Mouse (Mus musculus) ovary, postnatal 36 days (tissue): Measurements from ENCODE around the gene Hibadh.

ENCODE experiments used
- DNase-seq: peaks from one replicate; pipeline ENCODE4 v3.0.0; 2022; ENCODE audit warnings: low spot score, mixed read lengths

The Hibadh gene

DNA sequence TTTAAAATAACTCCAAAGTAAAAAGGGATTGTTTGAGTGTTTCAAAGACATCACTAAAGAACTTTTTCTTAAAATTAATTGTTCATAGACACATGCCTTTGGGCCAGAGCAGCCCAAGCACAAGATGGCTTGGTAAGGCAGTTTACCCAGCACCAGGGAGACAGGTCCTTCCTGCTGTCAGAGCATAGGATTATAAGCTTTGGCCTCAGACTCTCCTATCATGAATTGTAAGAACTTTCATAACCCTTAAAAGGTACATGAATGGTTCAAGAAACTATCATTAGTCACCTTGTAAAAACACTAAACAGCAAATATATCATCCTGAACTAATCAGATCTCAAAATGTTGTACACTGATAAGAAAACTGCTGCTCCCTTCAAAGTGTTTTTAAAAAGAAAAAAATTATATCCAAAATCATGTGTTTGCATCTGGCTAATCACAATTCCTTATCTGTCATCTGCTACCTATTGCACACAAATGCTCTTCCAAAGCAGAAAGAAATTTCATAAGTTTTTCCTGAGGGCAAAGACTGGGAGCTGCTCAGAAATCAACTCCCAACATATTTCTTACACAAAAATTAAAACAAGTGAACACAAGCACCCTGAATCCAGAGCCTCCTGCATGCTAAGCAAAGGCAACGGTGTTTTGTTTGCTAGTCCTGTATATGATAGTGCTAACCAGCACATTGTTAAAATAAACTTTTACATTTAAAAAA is 1.6 kb downstream of the Hibadh start:
- no peak for DNase-seq

DNA sequence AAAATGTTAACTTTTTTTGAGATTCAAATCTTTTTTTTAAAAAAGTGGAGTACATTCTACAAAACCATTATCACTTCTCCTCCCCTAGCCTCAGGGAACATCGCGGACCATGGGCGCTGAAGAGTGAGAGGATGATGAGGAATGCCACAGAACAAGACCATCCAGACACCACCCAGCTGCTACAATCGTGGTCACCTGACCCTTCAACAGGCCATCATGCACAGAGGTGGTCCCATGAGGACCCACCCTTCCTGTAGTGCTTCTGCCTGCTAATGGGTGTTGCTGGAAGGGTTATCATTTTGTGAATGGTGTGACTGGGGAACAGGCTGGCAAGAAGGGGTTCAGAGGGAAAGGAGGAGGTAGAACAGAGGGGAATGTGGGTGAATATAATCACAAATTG is 2.9 kb downstream of the Hibadh start:
- no peak for DNase-seq

DNA sequence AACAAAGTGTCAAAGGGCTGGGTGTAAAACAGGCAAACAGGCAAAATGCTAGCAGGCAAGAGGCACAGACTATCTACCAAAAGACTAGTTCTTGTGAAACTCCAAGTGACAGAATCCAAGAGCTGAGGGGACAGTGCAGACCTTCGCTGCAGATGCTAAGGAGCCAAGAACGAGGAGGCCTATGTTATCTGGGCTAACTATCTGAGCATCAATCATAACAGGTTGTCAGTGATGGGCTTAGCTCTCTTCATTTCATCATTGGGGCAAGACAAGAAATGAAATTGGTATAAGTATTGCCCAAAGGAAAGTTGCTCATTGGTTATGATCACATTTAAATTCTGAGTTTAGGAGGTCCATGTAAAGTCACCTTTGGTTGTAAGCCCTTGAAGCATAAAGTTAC is 4.8 kb downstream of the Hibadh start:
- no peak for DNase-seq

DNA sequence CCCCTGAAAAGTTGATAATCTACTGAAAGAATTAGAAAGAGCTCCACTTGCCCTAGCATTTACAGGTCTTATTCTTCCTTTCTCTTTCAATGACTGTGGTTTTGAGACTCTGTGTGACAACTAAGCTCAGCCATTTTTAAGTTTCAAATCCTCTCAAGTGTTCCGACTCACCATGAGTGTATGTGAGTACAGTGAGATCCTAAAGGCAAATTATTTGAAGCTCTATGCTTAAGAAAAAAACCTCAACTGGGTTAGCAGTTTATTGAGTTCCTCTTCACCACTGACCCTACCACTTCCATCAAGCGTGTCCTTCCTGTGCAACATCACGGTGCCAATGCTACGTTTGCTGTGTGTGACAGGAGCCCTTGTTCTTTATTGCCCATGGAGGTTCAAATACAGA is 9.6 kb downstream of the Hibadh start:
- DNase-seq = no peak

DNA sequence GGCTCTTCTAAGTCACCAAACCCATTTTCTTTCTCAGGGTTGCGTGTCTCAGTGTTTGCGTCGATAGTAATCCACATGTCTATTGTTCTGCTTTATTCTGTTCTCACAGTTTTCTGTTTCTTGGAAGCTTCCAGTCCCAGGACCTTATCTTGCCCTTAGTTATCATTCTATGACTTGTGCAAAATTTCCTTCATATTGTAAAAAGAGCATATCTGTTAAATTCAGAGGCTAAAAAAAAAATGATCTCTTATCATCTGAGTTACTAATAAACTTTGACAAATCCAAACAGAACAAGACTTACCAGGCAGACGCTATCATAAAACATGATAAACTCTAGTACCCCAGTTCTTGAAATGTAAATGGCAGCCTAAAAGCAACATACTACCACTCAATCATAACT is 11.0 kb downstream of the Hibadh start:
- no peak for DNase-seq

DNA sequence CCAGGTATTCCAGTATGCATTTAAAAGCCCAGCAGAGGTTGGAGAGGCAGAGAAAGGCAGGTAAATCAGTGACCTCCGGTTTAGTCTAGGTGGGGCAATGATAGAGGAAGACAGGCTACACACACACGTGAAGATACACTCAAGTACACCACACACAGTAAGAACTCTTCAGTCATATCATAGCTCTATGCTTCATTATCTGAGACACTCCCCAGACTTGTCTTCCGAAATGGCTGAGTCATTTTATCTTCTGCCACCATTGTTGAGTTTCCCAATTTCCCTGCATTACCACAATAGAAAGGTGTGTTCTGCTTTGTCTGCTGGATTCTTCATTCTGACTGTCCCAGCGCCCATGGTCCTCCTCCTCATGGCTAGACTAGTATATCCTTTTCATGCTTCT is 13.5 kb downstream of the Hibadh start:
- no peak for DNase-seq

DNA sequence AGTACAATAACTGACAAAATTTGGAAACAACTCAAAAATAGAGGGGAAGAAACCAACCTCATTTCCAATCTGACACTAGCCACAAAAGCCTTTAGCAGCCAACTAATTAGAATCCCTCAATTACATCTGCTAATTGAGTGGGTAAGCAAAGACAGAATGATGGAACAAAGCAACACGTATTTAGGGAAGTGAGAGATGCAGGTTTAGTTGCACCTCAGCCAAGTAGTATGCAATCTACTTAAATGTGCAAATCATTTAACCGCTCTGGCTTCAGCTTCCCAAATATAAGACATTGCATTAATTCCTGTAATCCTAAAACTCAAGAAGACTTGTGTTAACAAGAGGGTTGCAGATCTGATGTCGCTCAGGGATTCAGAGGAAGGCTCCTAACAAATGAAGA is 16.4 kb downstream of the Hibadh start:
- no peak for DNase-seq

DNA sequence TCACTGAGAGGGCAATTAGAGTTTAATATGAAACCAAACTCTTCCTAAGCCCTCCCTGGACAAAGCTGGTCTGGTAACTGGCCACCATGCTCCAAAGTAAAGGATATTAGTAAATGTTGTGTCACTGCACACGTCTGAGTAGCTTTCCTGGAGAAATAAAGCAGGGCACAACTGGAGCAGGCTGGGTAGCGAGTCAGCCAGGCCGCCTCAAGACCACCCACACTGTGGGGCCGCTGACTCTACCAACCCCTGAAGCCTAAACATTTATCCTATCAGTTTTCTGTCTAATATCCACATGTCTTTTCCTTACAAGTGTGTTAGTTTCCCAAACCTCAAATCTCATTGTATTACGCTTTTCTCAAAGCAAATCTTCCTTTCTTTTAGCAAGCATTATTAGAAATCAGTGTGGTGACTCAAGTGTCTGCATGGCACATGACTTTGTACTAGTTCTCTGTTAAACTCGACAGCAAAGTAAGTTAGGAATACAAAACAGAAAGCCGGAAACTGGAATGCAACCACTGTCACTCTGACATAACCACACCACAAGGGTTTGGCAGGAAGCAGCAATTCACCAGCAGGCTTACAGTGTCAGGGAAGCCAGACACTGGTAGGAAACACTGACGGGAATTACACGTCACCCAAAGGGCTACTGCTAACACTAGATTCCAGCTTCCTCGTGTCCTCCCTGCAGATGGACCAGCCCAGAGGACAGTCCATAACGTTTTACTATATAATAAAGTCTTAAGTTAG is 18.3 kb downstream of the Hibadh start:
- DNase-seq = no peak

DNA sequence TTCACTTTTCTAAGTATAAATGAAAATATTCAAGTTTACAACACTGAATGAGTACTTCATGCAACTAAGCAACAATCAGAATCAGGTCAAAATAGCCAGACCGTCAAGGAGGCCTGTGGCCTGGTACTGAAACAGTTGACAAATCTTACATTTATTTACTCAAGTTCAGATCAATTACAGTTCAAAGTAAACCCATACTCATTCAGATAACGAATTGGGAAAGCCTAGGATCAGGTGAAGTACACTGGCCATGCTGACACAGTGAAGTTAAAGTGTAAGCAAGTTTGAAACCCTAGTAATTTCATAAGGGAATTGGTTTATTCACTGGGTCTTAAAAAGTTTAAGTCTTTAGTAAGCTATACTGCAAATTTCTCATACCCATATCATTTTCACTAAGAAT is 20.1 kb downstream of the Hibadh start:
- no peak for DNase-seq

DNA sequence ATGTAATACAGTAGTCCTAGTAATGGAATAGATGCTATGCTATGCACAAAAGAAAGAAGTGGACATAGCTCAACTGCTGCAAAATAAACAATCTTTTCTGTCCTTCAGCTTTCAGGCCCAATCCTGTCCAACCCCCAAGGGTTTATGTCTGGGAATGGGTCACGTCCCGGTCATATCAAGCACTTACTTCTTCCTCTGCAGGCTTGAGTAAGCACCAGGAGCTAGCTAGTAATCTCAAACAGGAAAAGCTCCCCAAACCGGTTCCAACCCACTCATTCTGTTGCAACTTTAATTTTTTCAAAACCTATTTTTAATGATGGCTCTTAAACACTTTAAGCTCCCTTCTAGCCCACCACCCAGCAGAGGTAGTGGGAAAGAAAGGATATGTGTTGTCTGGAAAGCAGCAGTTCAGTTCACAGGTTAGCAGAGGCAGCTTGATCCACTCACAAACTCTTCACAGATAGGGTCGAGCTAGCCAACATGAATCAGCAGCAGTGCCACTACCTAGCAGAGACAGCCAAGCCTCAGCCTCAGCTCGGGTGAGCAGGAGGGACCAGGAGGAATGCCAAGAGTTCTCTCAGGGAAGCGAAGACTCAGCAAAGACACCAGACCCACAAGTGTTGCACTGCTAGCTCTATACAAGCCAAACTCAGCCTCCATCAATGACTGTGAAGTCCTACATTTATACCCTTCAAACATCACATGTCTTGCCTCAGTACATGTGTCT is 30.4 kb downstream of the Hibadh start:
- no peak for DNase-seq

DNA sequence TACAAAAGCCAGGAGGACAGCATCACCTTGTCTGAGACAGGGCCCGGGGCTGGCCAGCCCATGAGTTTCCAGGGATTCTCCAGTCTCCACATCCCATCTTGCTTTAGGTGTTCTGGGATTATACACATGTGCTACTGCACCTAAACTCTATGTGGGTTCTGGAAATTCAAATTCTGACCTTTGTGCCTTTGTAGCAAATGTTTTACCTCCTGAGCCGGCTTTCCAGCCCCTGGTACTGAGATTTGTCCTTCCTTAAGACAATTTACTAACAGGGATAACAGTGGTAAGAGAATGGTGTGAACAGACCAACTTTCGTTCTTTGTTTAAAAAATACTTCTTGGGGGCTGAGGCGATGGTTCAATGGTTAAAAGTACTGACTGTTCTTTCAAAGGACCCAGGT is 32.1 kb downstream of the Hibadh start:
- DNase-seq = no peak

DNA sequence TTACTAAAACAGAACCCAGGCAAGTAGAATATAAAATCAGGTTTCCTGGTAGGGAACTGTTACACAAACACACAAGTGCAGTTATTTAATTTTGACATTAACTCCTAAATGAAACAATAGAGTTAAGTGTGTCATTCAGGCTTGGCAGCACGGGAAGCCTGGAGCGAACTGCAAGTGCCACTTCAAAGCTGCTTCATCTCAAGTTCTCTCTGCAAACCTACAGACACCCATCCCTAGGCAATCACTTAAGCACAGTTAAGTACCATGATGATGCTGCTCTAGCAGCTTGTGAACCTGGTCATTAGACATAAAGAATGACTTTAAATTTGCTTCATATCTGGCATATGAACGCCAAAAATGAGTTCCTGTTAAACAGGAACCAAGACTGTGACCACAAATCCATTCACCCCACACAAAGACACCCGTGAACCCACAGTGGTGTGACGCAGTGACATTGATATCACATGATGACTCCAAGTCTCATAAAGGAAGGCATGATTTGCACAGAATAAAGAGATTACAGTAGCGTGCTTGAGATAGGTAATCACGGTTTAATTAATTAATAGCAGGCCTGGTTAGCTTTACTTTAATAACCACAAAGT is 33.3 kb downstream of the Hibadh start:
- no peak for DNase-seq

DNA sequence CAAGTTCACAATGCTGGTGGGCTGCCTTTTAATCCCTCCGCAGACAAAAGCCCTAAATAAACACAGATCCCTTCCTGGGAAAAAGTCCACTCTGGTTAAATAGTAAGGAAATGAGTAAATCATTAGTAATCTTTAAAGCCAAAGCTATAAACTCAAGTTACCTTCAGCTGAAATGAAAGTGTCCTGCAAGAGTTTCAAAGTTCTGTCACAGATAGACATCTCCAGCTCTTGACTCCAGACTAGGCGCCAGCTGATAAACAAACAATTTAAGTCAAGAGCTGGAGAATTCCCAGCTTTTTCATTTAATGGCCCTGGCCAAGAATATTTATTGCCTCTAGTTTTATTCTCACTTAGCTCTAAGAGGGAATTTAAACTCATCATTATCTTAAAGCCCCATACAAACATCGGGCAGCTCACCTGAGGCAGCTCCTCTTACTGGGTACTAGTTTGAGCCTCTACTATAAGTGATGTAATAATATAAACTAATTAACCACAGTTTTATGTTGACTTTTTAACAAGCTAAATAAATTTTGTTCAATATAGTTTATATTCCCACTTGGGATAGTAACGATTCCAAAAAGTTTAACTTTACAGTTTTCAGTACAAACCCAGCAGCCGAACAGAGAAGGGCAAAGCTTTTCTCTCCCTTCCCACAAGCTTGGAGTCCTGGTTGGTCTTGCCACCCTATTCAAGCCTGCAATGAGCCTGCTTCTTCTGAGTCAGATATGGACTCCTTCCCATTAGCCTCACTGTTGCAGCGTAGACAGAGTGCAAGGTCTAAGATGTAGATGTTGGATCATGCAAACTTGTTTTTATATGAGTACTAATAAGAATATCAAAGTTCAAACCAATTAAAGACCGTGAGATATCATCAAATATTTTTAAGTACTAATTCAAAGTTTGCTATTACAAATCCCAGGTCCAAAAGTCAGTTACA is 38.2 kb downstream of the Hibadh start:
- DNase-seq = no peak

DNA sequence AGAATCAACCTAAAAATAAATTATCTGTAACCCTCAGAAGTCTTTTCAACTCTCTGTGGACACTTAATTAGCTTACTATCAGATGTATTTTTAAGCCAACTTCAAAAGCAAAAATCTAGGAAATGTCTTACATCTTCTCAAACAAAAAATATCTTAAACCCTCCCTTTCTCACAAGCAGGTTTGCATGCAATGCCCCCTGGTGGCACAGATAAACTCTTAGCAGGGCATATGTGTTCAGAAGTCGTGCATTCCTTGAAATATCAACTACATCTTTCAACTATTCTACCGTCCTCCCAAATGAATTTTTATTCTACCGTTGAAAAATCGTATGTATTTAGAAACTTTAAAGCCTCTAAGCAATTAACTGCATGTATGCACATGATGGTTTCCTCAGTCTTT is 39.1 kb downstream of the Hibadh start:
- DNase-seq = peak; percentile 34

DNA sequence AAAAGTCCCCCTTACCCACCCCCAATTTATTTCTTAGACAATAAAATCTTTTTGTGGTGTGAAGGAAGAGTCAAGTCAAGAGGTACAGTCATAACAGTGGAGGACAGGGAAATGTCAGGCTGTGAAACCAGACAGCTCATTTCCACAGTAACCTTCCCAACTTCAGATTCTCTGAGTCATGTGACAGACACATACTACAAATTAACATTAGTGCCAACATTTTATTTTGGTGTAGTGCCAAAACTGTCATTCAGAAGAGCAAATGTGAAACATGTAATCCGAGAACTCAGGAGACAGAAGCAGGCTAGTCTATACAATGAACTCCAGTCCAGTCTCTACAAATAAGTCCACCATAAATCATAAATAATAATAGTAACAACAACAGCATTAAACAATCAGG is 45.4 kb downstream of the Hibadh start:
- no peak for DNase-seq

DNA sequence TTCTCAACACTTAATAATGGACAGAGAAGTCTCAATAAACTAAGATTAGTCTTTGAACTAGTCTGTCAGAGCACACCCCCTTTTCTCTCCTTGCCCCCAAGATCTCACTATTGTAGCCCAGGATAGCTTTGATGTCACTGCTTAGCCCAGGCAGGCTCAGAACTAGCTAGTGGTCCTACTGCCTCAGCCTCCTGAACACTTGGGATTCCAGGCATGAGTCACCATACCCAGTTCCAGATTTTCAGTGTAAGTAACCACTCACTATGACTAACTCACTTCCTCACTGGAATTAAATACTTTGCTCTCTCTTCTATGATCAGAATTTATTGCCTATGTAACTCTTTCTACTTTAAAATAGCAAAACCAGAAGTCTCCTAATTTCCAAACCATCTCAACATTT is 53.6 kb downstream of the Hibadh start:
- no peak for DNase-seq

DNA sequence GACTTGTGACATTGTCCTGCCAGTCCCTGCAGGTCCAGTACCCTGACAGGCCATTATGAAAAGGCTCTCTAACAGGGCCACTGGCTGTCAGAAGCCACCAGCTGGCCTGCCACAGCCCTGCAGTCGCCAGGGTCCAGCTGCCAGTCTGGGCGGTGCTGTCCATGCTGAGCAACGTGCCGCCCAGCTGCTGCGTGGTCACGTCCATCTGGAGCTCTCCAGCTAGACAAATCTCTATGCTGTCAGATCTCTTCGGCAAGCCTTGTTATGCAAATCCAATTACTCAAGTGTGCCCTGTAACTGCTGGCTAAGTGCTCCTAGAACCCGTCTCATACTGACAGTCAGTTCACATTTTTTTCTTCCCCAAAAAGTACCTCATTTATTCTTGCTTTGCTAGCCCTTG is 55.8 kb downstream of the Hibadh start:
- peak; percentile 10 for DNase-seq

DNA sequence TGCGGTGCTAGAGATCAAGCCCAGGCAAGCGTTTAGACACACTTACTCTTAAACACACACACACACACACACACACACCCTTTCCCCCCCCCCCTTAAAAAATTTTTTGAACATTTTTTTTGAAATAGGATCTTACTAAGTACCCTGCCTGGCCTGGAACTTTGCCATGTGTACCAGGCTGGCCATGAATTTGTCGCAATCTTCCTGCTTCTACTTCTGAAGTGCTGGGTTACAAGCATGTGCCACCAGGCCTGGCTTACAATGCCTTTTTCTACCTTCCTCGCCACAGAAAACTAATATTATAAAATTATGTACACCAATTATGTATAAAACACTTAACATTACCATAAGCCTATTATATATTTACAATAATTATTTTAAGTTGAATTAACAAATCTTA is 59.1 kb downstream of the Hibadh start:
- no peak for DNase-seq

DNA sequence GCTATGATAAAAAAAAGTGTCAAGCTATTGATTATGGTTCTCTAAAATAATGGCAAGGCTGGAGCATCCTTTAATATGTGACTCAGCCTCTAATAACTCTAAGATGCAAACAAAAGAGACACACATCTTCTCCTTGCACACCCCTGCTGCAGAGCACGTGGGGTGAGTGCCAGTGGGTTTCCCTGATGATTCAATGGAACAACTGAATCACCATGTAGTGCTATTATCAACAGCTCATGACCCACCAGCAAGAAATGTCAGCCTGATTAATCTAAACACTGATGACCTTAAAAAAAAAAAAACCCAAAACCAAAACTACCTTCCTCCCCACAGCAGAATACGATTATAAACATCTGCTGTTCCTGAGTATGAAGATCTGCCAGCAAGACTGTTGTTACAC is 61.9 kb downstream of the Hibadh start:
- DNase-seq = no peak

DNA sequence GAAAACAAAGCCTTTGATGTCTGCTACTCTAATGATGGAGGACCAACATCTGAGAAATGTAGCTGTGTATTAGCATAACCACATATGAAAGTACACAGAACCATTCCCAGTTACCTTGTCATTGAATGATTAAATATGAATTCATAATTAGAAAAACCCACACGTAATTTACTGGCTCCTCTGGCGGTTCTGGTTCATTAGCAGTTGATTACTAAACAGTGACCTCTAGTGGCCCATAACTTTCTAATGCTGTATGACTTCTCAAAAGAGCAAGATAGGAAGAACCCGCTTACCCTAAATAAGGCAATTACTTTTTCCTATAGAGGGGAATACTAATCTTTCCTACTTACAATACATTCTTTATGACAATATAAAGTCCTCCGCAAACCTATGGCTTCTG is 62.9 kb downstream of the Hibadh start:
- DNase-seq = no peak

DNA sequence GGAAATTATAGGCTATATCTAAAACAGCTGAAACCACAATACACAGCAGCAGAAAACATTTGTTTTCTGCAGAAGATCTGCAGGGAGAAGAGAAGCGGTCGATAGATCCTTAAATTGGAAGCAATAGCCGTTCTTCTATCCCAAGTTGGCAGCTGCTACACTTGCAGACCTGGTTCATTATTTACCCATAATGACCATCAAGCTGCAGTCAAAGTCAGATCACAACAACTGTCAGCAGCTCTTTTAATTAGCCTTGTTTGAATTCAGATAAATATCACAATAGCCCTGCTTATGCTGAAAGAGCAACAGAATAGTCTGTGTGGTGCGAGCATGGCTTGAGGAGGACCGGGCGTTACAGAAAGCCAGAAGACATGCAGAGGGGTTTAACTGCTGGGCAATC is 71.5 kb downstream of the Hibadh start:
- no peak for DNase-seq
